Mouse (Mus musculus) liver, embryonic 15.5 days (tissue): ENCODE data around the gene Lrrc66. TPM values are rescaled to one million over a fixed set of nuclear protein-coding genes. Genes with fewer than 3 reads are reported as not detected.
"Not testable (repeated sequence)": the region's sequence is repeated elsewhere in the genome, so short reads cannot be mapped to it uniquely, and the experiment has no call there.

Experiments
- ATAC-seq: fragments of 200-750 bp; cut with Nextera tagmentation; 2 replicates; pipeline ENCODE4 v1.8.0; 2017; ENCODE audit warnings: moderate number of reproducible peaks, mild to moderate bottlenecking, moderate library complexity; ENCODE audit not compliant: insufficient read depth
- H3K27ac ChIP-seq: fragments of 300-500 bp; sonication (generic); replicated peaks from 2 replicates; pipeline ENCODE4 v1.5.1; 2015; ENCODE audit warnings: mild to moderate bottlenecking, inconsistent platforms
- H3K27me3 ChIP-seq: fragments of 300-500 bp; sonication (generic); 2 replicates; pipeline ENCODE4 v1.6.1; 2015; ENCODE audit warnings: mild to moderate bottlenecking, inconsistent platforms
- H3K36me3 ChIP-seq: fragments of 300-500 bp; sonication (generic); replicated peaks from 2 replicates; pipeline ENCODE4 v1.6.1; 2015; ENCODE audit warnings: moderate library complexity, mild to moderate bottlenecking, inconsistent platforms
- H3K4me1 ChIP-seq: fragments of 300-500 bp; sonication (generic); replicated peaks from 2 replicates; pipeline ENCODE4 v1.6.1; 2015; ENCODE audit warnings: inconsistent platforms
- H3K4me2 ChIP-seq: fragments of 300-500 bp; sonication (generic); 2 replicates; pipeline ENCODE4 v1.6.1; 2015; ENCODE audit warnings: moderate library complexity, mild to moderate bottlenecking, inconsistent platforms
- H3K4me3 ChIP-seq: fragments of 300-500 bp; sonication (generic); replicated peaks from 2 replicates; pipeline ENCODE4 v1.5.1; 2015; ENCODE audit warnings: mild to moderate bottlenecking, inconsistent platforms
- H3K9ac ChIP-seq: fragments of 300-500 bp; sonication (generic); 2 replicates; pipeline ENCODE4 v1.6.1; 2015; ENCODE audit warnings: moderate library complexity, mild to moderate bottlenecking, inconsistent platforms
- H3K9me3 ChIP-seq: fragments of 300-500 bp; sonication (generic); replicated peaks from 2 replicates; pipeline ENCODE4 v1.6.1; 2016; ENCODE audit warnings: inconsistent platforms
- WGBS: fragments of 180-500 bp; shearing (Covaris S2); methylation state at CpG from one replicate; pipeline ENCODE4 v1.1.7; 2015; ENCODE audit warnings: mixed read lengths; ENCODE audit not compliant: insufficient replicate concordance; 5-methylcytosine and 5-hydroxymethylcytosine counted together
- polyA plus RNA-seq: library from polyadenylated mRNA; unstranded; fragments of >200 nt; fragmentation: Nextera tagmentation; extraction: Ambion mirVana; gene quantifications from 2 replicates; pipeline ENCODE4 v1.2.1, GENCODE M21; 2015

Gene Lrrc66
- polyA plus RNA-seq, 1 experiment from 2014 or later: 0.03 TPM

GRCm38 (mm10) chr5:73611071-73611470 lies 21.3 kb downstream of the Lrrc66 start:
- Histone ChIP-seq H3K27me3 (no peaks in the 10 kb centered on the region), H3K4me3 (no peak overlapping the region), H3K4me1 (no peaks in the 10 kb centered on the region), H3K36me3 (no peaks in the 10 kb centered on the region), H3K9ac (no peak overlapping the region), H3K4me2 (no peak overlapping the region), H3K27ac (no peak overlapping the region), H3K9me3 (no peaks in the 10 kb centered on the region)
- WGBS: 71% methylated on average over 4 of the region's 4 CpGs
- ATAC-seq: no peak

GRCm38 (mm10) chr5:73604964-73605363 lies 27.4 kb downstream of the Lrrc66 start:
- no peak overlapping the region for H3K27ac ChIP-seq
- H3K4me3 ChIP-seq: no peak overlapping the region
- H3K9ac ChIP-seq: no peak overlapping the region
- H3K9me3 ChIP-seq: no peaks in the 10 kb centered on the region
- WGBS: 66% methylated on average over 6 of the region's 6 CpGs
- no peak overlapping the region for H3K4me2 ChIP-seq
- no peak for ATAC-seq
- H3K36me3 ChIP-seq: no peaks in the 10 kb centered on the region
- H3K4me1 ChIP-seq: no peaks in the 10 kb centered on the region
- no peaks in the 10 kb centered on the region for H3K27me3 ChIP-seq

- Histone ChIP-seq H3K9ac (no peak overlapping the region), H3K4me2 (no peak overlapping the region), H3K27ac (no peak overlapping the region), H3K9me3 (no peaks in the 10 kb centered on the region), H3K4me1 (no peaks in the 10 kb centered on the region), H3K4me3 (no peak overlapping the region), H3K27me3 (no peaks in the 10 kb centered on the region), H3K36me3 (no peaks in the 10 kb centered on the region)
- 56% methylated on average over 6 of the region's 6 CpGs for WGBS
- ATAC-seq: no peak
These were observed 27.8 kb downstream of the Lrrc66 start for GRCm38 (mm10) chr5:73604542-73604941.

GRCm38 (mm10) chr5:73602865-73603264 lies 29.5 kb downstream of the Lrrc66 start:
- Histone ChIP-seq H3K4me3 (no peak overlapping the region), H3K4me1 (no peaks in the 10 kb centered on the region), H3K27ac (no peak overlapping the region), H3K4me2 (no peak overlapping the region), H3K27me3 (no peaks in the 10 kb centered on the region), H3K9me3 (no peaks in the 10 kb centered on the region), H3K36me3 (no peaks in the 10 kb centered on the region), H3K9ac (no peak overlapping the region)
- no peak for ATAC-seq
- WGBS: 45% methylated on average over 3 of the region's 3 CpGs

- WGBS: 69% methylated on average over 8 of the region's 8 CpGs
- Histone ChIP-seq H3K4me2 (no peak overlapping the region), H3K36me3 (no peaks in the 10 kb centered on the region), H3K27me3 (no peaks in the 10 kb centered on the region), H3K9ac (no peak overlapping the region), H3K4me3 (no peak overlapping the region), H3K27ac (no peak overlapping the region), H3K4me1 (no peaks in the 10 kb centered on the region), H3K9me3 (no peaks in the 10 kb centered on the region)
- ATAC-seq: no peak
These were observed 31.0 kb downstream of the Lrrc66 start for GRCm38 (mm10) chr5:73601361-73601763.

- Histone ChIP-seq H3K27me3 (no peaks in the 10 kb centered on the region), H3K36me3 (no peaks in the 10 kb centered on the region), H3K9me3 (no peaks in the 10 kb centered on the region), H3K4me1 (no peaks in the 10 kb centered on the region), H3K4me2 (no peak overlapping the region), H3K27ac (no peak overlapping the region), H3K9ac (no peak overlapping the region), H3K4me3 (no peak overlapping the region)
- 59% methylated on average over 2 of the region's 2 CpGs for WGBS
- no peak for ATAC-seq
These were observed 32.3 kb downstream of the Lrrc66 start for GRCm38 (mm10) chr5:73599991-73600390.

- Histone ChIP-seq H3K27me3 (no peaks in the 10 kb centered on the region), H3K4me3 (no peak overlapping the region), H3K9me3 (no peaks in the 10 kb centered on the region), H3K36me3 (no peaks in the 10 kb centered on the region), H3K4me2 (no peak overlapping the region), H3K27ac (no peak overlapping the region), H3K9ac (no peak overlapping the region), H3K4me1 (no peaks in the 10 kb centered on the region)
- 38% methylated on average over 5 of the region's 5 CpGs for whole genome bisulfite sequencing
- no peak for ATAC-seq
These were observed 33.2 kb downstream of the Lrrc66 start for GRCm38 (mm10) chr5:73598943-73599695.

- no peak for ATAC-seq
- WGBS: 59% methylated on average over 3 of the region's 3 CpGs
- Histone ChIP-seq H3K9me3 (no peaks in the 10 kb centered on the region), H3K4me2 (no peak overlapping the region), H3K27me3 (no peaks in the 10 kb centered on the region), H3K36me3 (no peaks in the 10 kb centered on the region), H3K9ac (no peak overlapping the region), H3K27ac (no peak overlapping the region), H3K4me3 (no peak overlapping the region), H3K4me1 (no peaks in the 10 kb centered on the region)
These were observed 45.2 kb downstream of the Lrrc66 start for GRCm38 (mm10) chr5:73587119-73587518.

GRCm38 (mm10) chr5:73586597-73586996 lies 45.7 kb downstream of the Lrrc66 start:
- H3K27me3 ChIP-seq: no peaks in the 10 kb centered on the region
- H3K4me3 ChIP-seq: no peak overlapping the region
- ATAC-seq: no peak
- no peak overlapping the region for H3K4me2 ChIP-seq
- no peak overlapping the region for H3K9ac ChIP-seq
- 64% methylated on average over 4 of the region's 4 CpGs for WGBS
- no peak overlapping the region for H3K27ac ChIP-seq
- no peaks in the 10 kb centered on the region for H3K9me3 ChIP-seq
- H3K36me3 ChIP-seq: no peaks in the 10 kb centered on the region
- H3K4me1 ChIP-seq: no peaks in the 10 kb centered on the region

GRCm38 (mm10) chr5:73585212-73586115 lies 46.9 kb downstream of the Lrrc66 start:
- H3K27me3 ChIP-seq: no peaks in the 10 kb centered on the region
- no peak overlapping the region for H3K9ac ChIP-seq
- H3K4me3 ChIP-seq: no peak overlapping the region
- 35% methylated on average over 7 of the region's 7 CpGs for WGBS
- ATAC-seq: no peak
- no peak overlapping the region for H3K4me2 ChIP-seq
- no peaks in the 10 kb centered on the region for H3K9me3 ChIP-seq
- H3K27ac ChIP-seq: no peak overlapping the region
- no peaks in the 10 kb centered on the region for H3K36me3 ChIP-seq
- no peaks in the 10 kb centered on the region for H3K4me1 ChIP-seq

- not testable (repeated sequence) for H3K27ac ChIP-seq, H3K4me3 ChIP-seq, ATAC-seq, H3K4me2 ChIP-seq, H3K36me3 ChIP-seq, H3K9ac ChIP-seq, H3K27me3 ChIP-seq, H3K4me1 ChIP-seq, H3K9me3 ChIP-seq
- WGBS: 55% methylated on average over 6 of the region's 6 CpGs
These were observed 48.3 kb downstream of the Lrrc66 start for GRCm38 (mm10) chr5:73584011-73584410.
